Mouse (Mus musculus) hindbrain, embryonic 14.5 days (tissue): ENCODE data around the gene Nrg4. TPM values are rescaled to one million over a fixed set of nuclear protein-coding genes. Genes with fewer than 3 reads are reported as not detected.

Source experiments
- ATAC-seq: fragments of 200-750 bp; cut with Nextera tagmentation; 2 replicates; pipeline ENCODE4 v1.8.0; 2017; ENCODE audit warnings: moderate number of reproducible peaks, mild to moderate bottlenecking, moderate TSS enrichment, moderate library complexity; ENCODE audit not compliant: low FRiP score
- DNase-seq: peaks from one replicate; pipeline ENCODE4 v3.0.0-alpha.2; 2015; ENCODE audit warnings: low spot score
- H3K27ac ChIP-seq: fragments of 300-500 bp; sonication (generic); 2 replicates; pipeline ENCODE4 v1.5.1; 2014; ENCODE audit warnings: mild to moderate bottlenecking, moderate library complexity
- H3K27me3 ChIP-seq: fragments of 300-500 bp; sonication (generic); 2 replicates; pipeline ENCODE4 v1.6.1; 2014; ENCODE audit warnings: mild to moderate bottlenecking, low read length, mixed read lengths; ENCODE audit not compliant: control insufficient read depth, insufficient read depth
- H3K36me3 ChIP-seq: fragments of 300-500 bp; sonication (generic); replicated peaks from 2 replicates; pipeline ENCODE4 v1.6.1; 2014; ENCODE audit not compliant: control insufficient read depth, insufficient read depth
- H3K4me1 ChIP-seq: fragments of 300-500 bp; sonication (generic); replicated peaks from 2 replicates; pipeline ENCODE4 v1.6.1; 2014; ENCODE audit warnings: antibody characterized with exemption, low read length, mixed read lengths; ENCODE audit not compliant: control insufficient read depth, insufficient read depth
- H3K4me2 ChIP-seq: fragments of 300-500 bp; sonication (generic); replicated peaks from 2 replicates; pipeline ENCODE4 v1.6.1; 2014; ENCODE audit warnings: mild to moderate bottlenecking, moderate library complexity
- H3K4me3 ChIP-seq: fragments of 300-500 bp; sonication (generic); replicated peaks from 2 replicates; pipeline ENCODE4 v1.5.1; 2014; ENCODE audit warnings: mild to moderate bottlenecking, low read length
- H3K9ac ChIP-seq: fragments of 300-500 bp; sonication (generic); 2 replicates; pipeline ENCODE4 v1.6.1; 2014
- H3K9me3 ChIP-seq: fragments of 300-500 bp; sonication (generic); 2 replicates; pipeline ENCODE4 v1.6.1; 2016; ENCODE audit warnings: low read length; ENCODE audit not compliant: control insufficient read depth
- WGBS: fragments of 180-500 bp; shearing (Covaris S2); extraction: QIAGEN DNeasy Blood & Tissue Kit; methylation state at CpG from one replicate; pipeline ENCODE4 v1.1.7; 2014; 5-methylcytosine and 5-hydroxymethylcytosine counted together
- polyA plus RNA-seq: library from polyadenylated mRNA; unstranded; fragments of >200 nt; fragmentation: Nextera tagmentation; extraction: Ambion mirVana; gene quantifications from 2 replicates; pipeline ENCODE4 v1.2.1, GENCODE M21; 2014

Nrg4 gene
- polyA plus RNA-seq, 1 experiment from 2014 or later = 1.7 TPM

GRCm38 (mm10) chr9:55307066-55307465 is 19.6 kb downstream of the Nrg4 start:
- Histone ChIP-seq H3K36me3 (no peaks in the 10 kb centered on the region), H3K4me3 (no peak overlapping the region), H3K27me3 (no peaks in the 10 kb centered on the region), H3K4me1 (no peaks in the 10 kb centered on the region), H3K27ac (no peak overlapping the region), H3K4me2 (no peak overlapping the region), H3K9me3 (no peaks in the 10 kb centered on the region), H3K9ac (no peak overlapping the region)
- ATAC-seq (no peak), DNase-seq (no peak)
- WGBS = 78% methylated on average over 2 of the region's 2 CpGs

- H3K27me3 ChIP-seq = no peaks in the 10 kb centered on the region
- no peaks in the 10 kb centered on the region for H3K9me3 ChIP-seq
- ATAC-seq (no peak), DNase-seq (no peak)
- no peaks in the 10 kb centered on the region for H3K4me1 ChIP-seq
- H3K4me3 ChIP-seq = no peak overlapping the region
- H3K9ac ChIP-seq = no peak overlapping the region
- 63% methylated on average over 2 of the region's 2 CpGs for WGBS
- H3K4me2 ChIP-seq = no peak overlapping the region
- H3K27ac ChIP-seq = no peak overlapping the region
- H3K36me3 ChIP-seq = no peaks in the 10 kb centered on the region
Measured at GRCm38 (mm10) chr9:55296221-55296620, 30.4 kb downstream of the Nrg4 start.

DNA sequence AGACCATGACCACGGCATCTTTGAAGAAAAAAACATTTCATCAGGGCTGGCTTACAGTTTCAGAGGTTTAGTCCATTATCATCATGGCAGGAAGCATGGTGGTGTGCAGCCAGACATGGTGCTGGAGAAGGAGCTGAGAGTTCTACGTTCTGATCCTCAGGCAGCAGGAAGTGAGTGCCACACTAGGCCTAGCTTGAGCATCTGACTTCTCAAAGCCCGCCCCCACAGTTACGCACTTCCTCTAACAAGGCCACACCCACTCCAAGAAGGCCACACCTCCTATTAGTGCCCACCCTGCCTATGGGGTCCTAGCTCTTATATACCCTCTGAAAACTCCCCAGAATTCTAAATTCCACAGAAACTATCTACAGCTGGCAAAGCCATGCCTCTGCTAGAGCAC is 34.7 kb downstream of the Nrg4 start:
- DNase-seq (no peak), ATAC-seq (no peak)
- no peak overlapping the region for H3K9ac ChIP-seq
- H3K27me3 ChIP-seq = no peaks in the 10 kb centered on the region
- no peaks in the 10 kb centered on the region for H3K9me3 ChIP-seq
- WGBS = 89% methylated on average over 4 of the region's 4 CpGs
- H3K27ac ChIP-seq = no peak overlapping the region
- H3K4me2 ChIP-seq = no peak overlapping the region
- H3K36me3 ChIP-seq = no peaks in the 10 kb centered on the region
- no peak overlapping the region for H3K4me3 ChIP-seq
- H3K4me1 ChIP-seq = no peaks in the 10 kb centered on the region

DNA sequence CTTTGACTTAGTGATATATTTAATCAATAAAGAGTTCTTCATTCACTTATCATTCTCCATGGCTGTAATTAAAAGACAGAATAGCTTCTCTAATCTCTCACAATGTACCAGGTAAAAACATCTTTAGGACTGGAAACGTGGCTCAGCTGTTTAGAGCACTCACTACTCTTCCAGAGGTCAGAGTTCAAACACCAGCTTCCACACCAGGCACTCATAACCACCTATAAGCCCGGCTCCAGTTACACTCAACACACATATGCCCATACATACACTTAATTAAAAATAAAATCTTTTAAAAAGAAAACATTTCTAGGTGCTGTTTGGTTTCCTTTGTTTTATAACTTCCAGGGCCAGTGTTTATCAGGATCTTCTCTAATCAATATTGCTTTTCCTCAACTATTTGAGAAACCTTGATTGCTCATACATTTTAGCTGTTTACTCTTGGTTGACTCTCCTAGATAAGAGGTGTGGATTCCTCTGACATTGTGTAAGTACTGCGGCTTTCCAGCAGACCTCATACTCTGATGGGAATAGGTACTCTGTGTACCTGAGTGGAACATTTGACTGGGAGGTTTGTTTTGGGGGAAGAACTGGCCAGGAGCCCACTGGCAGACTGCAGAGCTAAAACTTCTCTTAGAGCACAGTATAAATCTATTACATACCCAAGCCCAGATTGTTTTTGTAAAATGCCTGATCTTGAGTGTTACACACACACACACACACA is 37.0 kb downstream of the Nrg4 start:
- Histone ChIP-seq H3K27me3 (no peaks in the 10 kb centered on the region), H3K4me2 (no peak overlapping the region), H3K4me3 (no peak overlapping the region), H3K4me1 (no peaks in the 10 kb centered on the region), H3K9ac (no peak overlapping the region), H3K27ac (no peak overlapping the region), H3K9me3 (no peaks in the 10 kb centered on the region), H3K36me3 (no peaks in the 10 kb centered on the region)
- ATAC-seq (no peak), DNase-seq (no peak)
- WGBS = 77% methylated on average over 3 of the region's 3 CpGs

- H3K27ac ChIP-seq = no peak overlapping the region
- no peak overlapping the region for H3K9ac ChIP-seq
- no peaks in the 10 kb centered on the region for H3K36me3 ChIP-seq
- H3K9me3 ChIP-seq = no peaks in the 10 kb centered on the region
- ATAC-seq = no peak
- 0 out of 2 replicates have a peak, but pooled peaks cover 7% of the 10 kb centered on the region for H3K27me3 ChIP-seq
- no peak overlapping the region for H3K4me2 ChIP-seq
- H3K4me1 ChIP-seq = no peaks in the 10 kb centered on the region
- no peak for DNase-seq
- no peak overlapping the region for H3K4me3 ChIP-seq
- 82% methylated on average over 3 of the region's 3 CpGs for WGBS
Measured at GRCm38 (mm10) chr9:55285197-55285596, 41.4 kb downstream of the Nrg4 start.

DNA sequence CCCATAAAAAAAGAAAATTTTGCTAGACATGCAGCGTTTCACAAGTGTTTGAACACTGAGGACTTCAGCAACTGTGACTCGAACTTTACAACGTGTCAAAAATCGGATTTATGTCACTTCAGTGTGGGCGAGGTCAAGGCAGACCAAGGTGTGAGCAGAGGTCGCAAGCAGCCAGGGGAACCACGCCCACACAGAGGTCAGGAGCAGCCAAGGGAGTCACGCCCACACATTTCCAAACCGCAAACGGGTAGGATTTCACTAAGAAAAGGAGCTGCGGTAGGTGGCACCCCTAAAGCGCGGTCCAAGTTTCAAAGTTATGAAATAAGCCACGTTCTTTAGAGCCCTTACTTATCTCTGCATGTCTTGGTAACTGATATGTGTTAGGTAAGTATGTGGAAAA is 43.1 kb downstream of the Nrg4 start:
- WGBS = 10% methylated on average over 14 of the region's 14 CpGs
- 0 out of 2 replicates have a peak, but pooled peaks cover 7% of the 10 kb centered on the region for H3K27me3 ChIP-seq

GRCm38 (mm10) chr9:55279114-55279825 is 47.4 kb downstream of the Nrg4 start:
- H3K36me3 ChIP-seq = no peaks in the 10 kb centered on the region
- H3K4me3 ChIP-seq = no peak overlapping the region
- no peak overlapping the region for H3K4me2 ChIP-seq
- no peak overlapping the region for H3K27ac ChIP-seq
- no peaks in the 10 kb centered on the region for H3K4me1 ChIP-seq
- WGBS = 87% methylated on average over 8 of the region's 8 CpGs
- H3K9ac ChIP-seq = no peak overlapping the region
- no peaks in the 10 kb centered on the region for H3K9me3 ChIP-seq
- ATAC-seq (no peak), DNase-seq (no peak)
- 0 out of 2 replicates have a peak, but pooled peaks cover 7% of the 10 kb centered on the region for H3K27me3 ChIP-seq

More for the DNA sequence above, 43.1 kb downstream of the Nrg4 start:
- Histone ChIP-seq H3K4me2 (no peak overlapping the region), H3K4me1 (no peaks in the 10 kb centered on the region), H3K27ac (no peak overlapping the region), H3K4me3 (no peak overlapping the region), H3K36me3 (no peaks in the 10 kb centered on the region), H3K9me3 (no peaks in the 10 kb centered on the region), H3K9ac (no peak overlapping the region)
- no peak for ATAC-seq
- DNase-seq = no peak

DNA sequence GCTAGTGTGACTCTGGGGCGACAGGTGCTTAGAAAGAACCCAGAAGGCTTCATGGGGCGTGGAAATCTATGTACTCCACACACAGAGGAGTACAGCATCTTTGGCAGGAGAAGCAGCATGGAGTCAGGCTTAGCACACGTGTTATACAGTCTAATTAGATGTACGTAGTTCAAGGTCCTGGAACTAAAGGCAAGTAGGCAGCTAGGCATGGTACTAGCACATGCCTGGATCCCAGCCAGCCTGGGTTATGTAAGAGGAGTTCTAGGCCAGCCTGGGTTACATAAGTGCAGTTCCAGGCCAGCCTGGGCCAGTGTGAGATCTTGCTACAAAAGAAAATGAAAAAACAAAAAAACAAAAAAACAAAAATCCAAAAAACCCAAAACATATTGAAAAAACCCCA is 49.1 kb downstream of the Nrg4 start:
- Histone ChIP-seq H3K4me2 (no peak overlapping the region), H3K27me3 (no peaks in the 10 kb centered on the region), H3K4me1 (no peaks in the 10 kb centered on the region), H3K9me3 (no peaks in the 10 kb centered on the region), H3K27ac (no peak overlapping the region), H3K36me3 (no peaks in the 10 kb centered on the region), H3K4me3 (no peak overlapping the region), H3K9ac (no peak overlapping the region)
- ATAC-seq = no peak
- 60% methylated on average over 4 of the region's 4 CpGs for WGBS
- no peak for DNase-seq

DNA sequence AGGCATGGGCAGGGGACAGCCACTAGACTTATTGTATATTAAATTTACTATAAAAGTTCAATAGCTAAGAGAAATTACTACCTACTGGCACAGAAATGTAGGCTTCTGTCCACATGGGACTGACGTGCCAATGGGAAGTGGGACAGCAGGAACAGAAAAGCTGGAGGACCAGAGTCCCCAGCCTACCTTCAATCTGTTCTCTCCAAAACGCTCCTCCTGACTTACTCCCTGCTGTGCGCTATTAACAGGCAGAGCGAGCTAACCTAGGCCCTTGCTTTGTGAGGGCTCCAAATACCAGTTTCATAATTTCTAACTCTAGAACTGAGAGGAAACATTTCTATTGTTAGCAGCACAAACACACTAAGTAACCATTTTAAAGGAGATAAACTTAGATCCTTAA is 52.7 kb downstream of the Nrg4 start:
- Histone ChIP-seq H3K27me3 (no peaks in the 10 kb centered on the region), H3K4me2 (no peak overlapping the region), H3K9ac (no peak overlapping the region), H3K4me3 (no peak overlapping the region), H3K27ac (no peak overlapping the region), H3K9me3 (no peaks in the 10 kb centered on the region), H3K4me1 (no peaks in the 10 kb centered on the region), H3K36me3 (no peaks in the 10 kb centered on the region)
- no peak for DNase-seq
- no peak for ATAC-seq
- WGBS = 47% methylated on average over 4 of the region's 4 CpGs
